Mouse (Mus musculus) heart, postnatal 14 days (tissue): ENCODE measurements at regions not wholly inside any gene's neighbourhood (a gene's known extent, or its start where the extent isn't known, plus 50 kb on each side); places are given as distances from the start of the nearest gene placed in this dataset.

Experiments
- DNase-seq, 2 experiments: peaks; one replicate each; pipeline ENCODE4 v3.0.0; 2021 to 2022
- intact Hi-C: fragments of 180-260 bp; cut with DNase I; formaldehyde crosslinking; loops from one replicate; pipeline ENCODE4 v1.15.1; 2025

- no peak for DNase-seq
- intact Hi-C loops, result no loop called here
Measured at GRCm38 (mm10) chr4:26637859-26638258, 291.2 kb upstream of the Manea start.

- intact Hi-C loops, result no loop called here
Measured at GRCm38 (mm10) chr4:26630553-26631206, 284.0 kb upstream of the Manea start.

GRCm38 (mm10) chr4:26629710-26630109, 283.0 kb upstream of the Manea start:
- intact Hi-C loops, result no loop called here
- no peak for DNase-seq

More at GRCm38 (mm10) chr4:26630553-26631206, 284.0 kb upstream of the Manea start:
- no peak for DNase-seq

- no peak for DNase-seq
- intact Hi-C loops, result no loop called here
Measured at GRCm38 (mm10) chr4:26627744-26628143, 281.1 kb upstream of the Manea start.

GRCm38 (mm10) chr4:26589081-26589869, 242.6 kb upstream of the Manea start:
- no peak for DNase-seq
- intact Hi-C loops, result no loop called here

GRCm38 (mm10) chr4:26555690-26556089, 209.0 kb upstream of the Manea start:
- intact Hi-C loops, result no loop called here
- DNase-seq, result no peak

GRCm38 (mm10) chr4:26543833-26544232, 197.1 kb upstream of the Manea start:
- DNase-seq, result no peak
- intact Hi-C loops, result no loop called here

GRCm38 (mm10) chr4:26542511-26542910, 195.8 kb upstream of the Manea start:
- intact Hi-C loops, result no loop called here
- no peak for DNase-seq

- DNase-seq, result no peak
- intact Hi-C loops, result no loop called here
Measured at GRCm38 (mm10) chr4:26508004-26508403, 161.3 kb upstream of the Manea start.

GRCm38 (mm10) chr4:26494262-26494661, 147.6 kb upstream of the Manea start:
- no peak for DNase-seq
- intact Hi-C loops, result loop anchor here (2.0 kb wide), 1 partner anchor 245 kb away; no protein-coding TSS in a partner anchor

GRCm38 (mm10) chr4:26474913-26475312, 128.2 kb upstream of the Manea start:
- no peak for DNase-seq
- intact Hi-C loops, result no loop called here

- intact Hi-C loops, result no loop called here
- DNase-seq, result no peak
Measured at GRCm38 (mm10) chr4:26441533-26441932, 94.8 kb upstream of the Manea start.

GRCm38 (mm10) chr4:26422084-26422483, 75.4 kb upstream of the Manea start:
- DNase-seq, result no peak
- intact Hi-C loops, result no loop called here

- intact Hi-C loops, result no loop called here
- no peak for DNase-seq
Measured at GRCm38 (mm10) chr4:26404266-26404665, 57.6 kb upstream of the Manea start.

- intact Hi-C loops, result no loop called here
- DNase-seq, result no peak
Measured at GRCm38 (mm10) chr4:26402213-26402612, 55.5 kb upstream of the Manea start.
